In genomic region chr16:74409548-74409947, GRCm38 (mm10) we compare ENCODE assay signal across 10 mouse cellular contexts. TPM values are rescaled to one million over a fixed set of nuclear protein-coding genes. Genes with fewer than 3 reads are reported as not detected.
DNase-seq lines count a peak whose midpoint lies in the region; ATAC-seq lines count a peak whose summit lies in the region.
"Had no signal": no experiment of that assay in that cellular context is flagged by ENCODE, and none has a peak within 500 bp of the region (broad histone marks: within the 10 kb centered on the region; RNA-seq: fewer than 3 reads in every experiment).

No protein-coding gene starts in this region.

- H3K27me3 ChIP-seq in heart, embryonic 10.5 days (ENCODE audit: insufficient read depth, poor library complexity, severe bottlenecking) = no peaks in the 10 kb centered on the region
- H3K27me3 ChIP-seq in neural tube, embryonic 11.5 days (ENCODE audit: control insufficient read depth, insufficient read depth, low read length) = peaks cover 5% of the 10 kb centered on the region; the same call in 1 of the 2 replicates
- H3K27me3 ChIP-seq in midbrain, embryonic 10.5 days (ENCODE audit: low read depth, poor library complexity, severe bottlenecking) = peaks cover 22% of the 10 kb centered on the region

- no peaks in the 10 kb centered on the region for H3K36me3 ChIP-seq in heart, embryonic 10.5 days
- H3K36me3 ChIP-seq in neural tube, embryonic 11.5 days (ENCODE audit: control insufficient read depth, insufficient read depth, low read length) = no peaks in the 10 kb centered on the region
- no peaks in the 10 kb centered on the region for H3K36me3 ChIP-seq in midbrain, embryonic 10.5 days

- no peak for DNase-seq in heart, embryonic 10.5 days (ENCODE audit: low spot score)
- DNase-seq in heart, adult 9 months (ENCODE audit: low spot score in 2 of 2) = no peak
- no peak for DNase-seq in neural tube, embryonic 11.5 days (ENCODE audit: low spot score)
- DNase-seq in neural tube, embryonic 10.5 days (ENCODE audit: extremely low spot score, low spot score) = no peak
- DNase-seq in midbrain, embryonic 10.5 days (ENCODE audit: low spot score) = no peak
- DNase-seq in yolk sac, embryonic 10.5 days (ENCODE audit: low spot score) = no peak
- no peak for DNase-seq in left cerebral cortex, postnatal 25 days (ENCODE audit: low spot score in 2 of 2)
- DNase-seq in layer of hippocampus, adult 18-20 months (ENCODE audit: low spot score in 2 of 2) = no peak
- DNase-seq: cerebellum, adult 9-10 months; gastrocnemius, postnatal 25 days had no signal

- peak overlapping the region; percentile 77 for H3K4me2 ChIP-seq in neural tube, embryonic 11.5 days (ENCODE audit: low read depth)

- no peak for ATAC-seq in neural tube, embryonic 11.5 days (ENCODE audit: insufficient read depth, low FRiP score, low TSS enrichment)

- H3K9ac ChIP-seq in neural tube, embryonic 11.5 days (ENCODE audit: low read length) = no peak overlapping the region

- 78% methylated on average over 4 of the region's 4 CpGs for WGBS in heart, embryonic 10.5 days
- 82% methylated on average over 4 of the region's 4 CpGs for WGBS in neural tube, embryonic 11.5 days
- 80% methylated on average over 4 of the region's 4 CpGs for WGBS in midbrain, embryonic 10.5 days

- intact Hi-C loops in left cerebral cortex, postnatal 25 days (cut with DNase I) = no loop called here

- H3K27ac ChIP-seq in heart, embryonic 10.5 days = no peak overlapping the region
- H3K27ac ChIP-seq in neural tube, embryonic 11.5 days (ENCODE audit: low read depth, low read length) = no peak overlapping the region
- H3K27ac ChIP-seq in midbrain, embryonic 10.5 days (replicated peaks) = no peak overlapping the region

- no peaks in the 10 kb centered on the region for H3K9me3 ChIP-seq in heart, embryonic 10.5 days
- H3K9me3 ChIP-seq in neural tube, embryonic 11.5 days (ENCODE audit: control insufficient read depth, low read length) = no peaks in the 10 kb centered on the region
- no peaks in the 10 kb centered on the region for H3K9me3 ChIP-seq in midbrain, embryonic 10.5 days (replicated peaks)

- 0 out of 2 replicates have a peak, but pooled peaks cover 3% of the 10 kb centered on the region for H3K4me1 ChIP-seq in heart, embryonic 10.5 days
- H3K4me1 ChIP-seq in neural tube, embryonic 11.5 days (ENCODE audit: control insufficient read depth, insufficient read depth, low read length) = peaks cover 3% of the 10 kb centered on the region; the same call in 1 of the 2 replicates
- H3K4me1 ChIP-seq in midbrain, embryonic 10.5 days = peaks cover 28% of the 10 kb centered on the region

- peak overlapping the region; percentile 72 for H3K4me3 ChIP-seq in heart, embryonic 10.5 days
- H3K4me3 ChIP-seq in neural tube, embryonic 11.5 days (ENCODE audit: low read depth, low read length) = peak overlapping the region; percentile 48
- peak overlapping the region; percentile 72 for H3K4me3 ChIP-seq in midbrain, embryonic 10.5 days

RNA-seq across cellular contexts. Expression of gene Robo2, which starts 2.1 kb away (rescaled TPM):
- 11.9 and 24.3 TPM in 2 replicates for polyA plus RNA-seq in heart, embryonic 10.5 days (2016; fragmentation: Nextera tagmentation; extraction: Ambion mirVana)
- polyA plus RNA-seq in neural tube, embryonic 11.5 days (2014; fragmentation: Nextera tagmentation; extraction: Ambion mirVana) = 32.0 and 34.4 TPM in 2 replicates
- 13.3 and 17.6 TPM in 2 replicates for polyA plus RNA-seq in midbrain, embryonic 10.5 days (2016; fragmentation: Nextera tagmentation; extraction: Ambion mirVana)
- total RNA-seq in left cerebral cortex, postnatal 25 days (2021) = 100 to 1,000 TPM; 155 to 159 TPM
- 100 to 1,000 TPM in 1 of 2 experiments, 10 to 100 TPM in 1; 91.5 to 104 TPM for total RNA-seq in layer of hippocampus, adult 18-20 months (2021)
